Mouse (Mus musculus) kidney, adult 9 months (tissue): ENCODE results near the gene Rgs16.

Source experiments
- DNase-seq: peaks from one replicate; pipeline ENCODE4 v3.0.0; 2022

Rgs16 gene

GRCm38 (mm10) chr1:153721565-153722310, 18.4 kb upstream of the Rgs16 start:
- DNase-seq: no peak

- DNase-seq: no peak
Observed at GRCm38 (mm10) chr1:153723426-153723825, 16.7 kb upstream of the Rgs16 start.

GRCm38 (mm10) chr1:153726636-153727035, 13.5 kb upstream of the Rgs16 start:
- no peak for DNase-seq

GRCm38 (mm10) chr1:153729806-153730205, 10.3 kb upstream of the Rgs16 start:
- DNase-seq: no peak

GRCm38 (mm10) chr1:153730671-153731070, 9.5 kb upstream of the Rgs16 start:
- peak; percentile 40 for DNase-seq

- no peak for DNase-seq
Observed at GRCm38 (mm10) chr1:153733181-153733580, 7.0 kb upstream of the Rgs16 start.

- no peak for DNase-seq
Observed at GRCm38 (mm10) chr1:153734866-153735265, 5.3 kb upstream of the Rgs16 start.

GRCm38 (mm10) chr1:153736096-153736495, 4.1 kb upstream of the Rgs16 start:
- no peak for DNase-seq

GRCm38 (mm10) chr1:153737101-153738085, 2.8 kb upstream of the Rgs16 start:
- DNase-seq: no peak

- no peak for DNase-seq
Observed at GRCm38 (mm10) chr1:153739437-153740015, 623 bp upstream of the Rgs16 start.

- DNase-seq: no peak
Observed at GRCm38 (mm10) chr1:153740775-153741400, 739 bp downstream of the Rgs16 start.

- DNase-seq: no peak
Observed at GRCm38 (mm10) chr1:153741551-153742316, 1.6 kb downstream of the Rgs16 start.

- peak; percentile 78 for DNase-seq
Observed at GRCm38 (mm10) chr1:153742374-153743155, 2.4 kb downstream of the Rgs16 start.

GRCm38 (mm10) chr1:153746119-153746670, 6.0 kb downstream of the Rgs16 start:
- DNase-seq: no peak

- peak; percentile 71 for DNase-seq
Observed at GRCm38 (mm10) chr1:153746728-153747127, 6.6 kb downstream of the Rgs16 start.

- no peak for DNase-seq
Observed at GRCm38 (mm10) chr1:153747861-153748530, 7.8 kb downstream of the Rgs16 start.

GRCm38 (mm10) chr1:153748549-153748948, 8.4 kb downstream of the Rgs16 start:
- DNase-seq: peak; percentile 52

- DNase-seq: peak; percentile 67
Observed at GRCm38 (mm10) chr1:153749211-153749801, 9.2 kb downstream of the Rgs16 start, which contains the start of gene Rnasel. Gene Rnasel, plus strand, starts transcription at chr1:153749426.

GRCm38 (mm10) chr1:153750054-153750453, 9.9 kb downstream of the Rgs16 start:
- DNase-seq: no peak
